Mouse (Mus musculus) bone marrow, adult 2 months (tissue): ENCODE data around the gene Snap23.

Experiments
- CTCF ChIP-seq: fragments of 200-500 bp; IDR thresholded peaks from 2 replicates; pipeline ENCODE4 v1.5.1; 2011; ENCODE audit warnings: low read length, control low read depth; ENCODE audit not compliant: control insufficient read depth, insufficient read depth
- POLR2A ChIP-seq: fragments of 200-500 bp; IDR thresholded peaks from 2 replicates; pipeline ENCODE4 v1.6.1; 2011; ENCODE audit warnings: low read depth, mild to moderate bottlenecking, control low read depth, low read length, borderline replicate concordance; ENCODE audit not compliant: control insufficient read depth

- TF ChIP-seq CTCF (no peak), POLR2A (no peak)
Measured at GRCm38 (mm10) chr2:120606021-120606690, 38.7 kb downstream of the Snap23 start.
